Mouse (Mus musculus) monocyte, adult 2 months (primary cell): ENCODE results near the gene Sult6b2.

Source experiments
- DNase-seq, 2 experiments: peaks; one replicate each; pipeline ENCODE4 v3.0.0; 2022; ENCODE audit warnings: low spot score in 2 of 2, low read depth in 1 of 2

Sult6b2 gene

DNA sequence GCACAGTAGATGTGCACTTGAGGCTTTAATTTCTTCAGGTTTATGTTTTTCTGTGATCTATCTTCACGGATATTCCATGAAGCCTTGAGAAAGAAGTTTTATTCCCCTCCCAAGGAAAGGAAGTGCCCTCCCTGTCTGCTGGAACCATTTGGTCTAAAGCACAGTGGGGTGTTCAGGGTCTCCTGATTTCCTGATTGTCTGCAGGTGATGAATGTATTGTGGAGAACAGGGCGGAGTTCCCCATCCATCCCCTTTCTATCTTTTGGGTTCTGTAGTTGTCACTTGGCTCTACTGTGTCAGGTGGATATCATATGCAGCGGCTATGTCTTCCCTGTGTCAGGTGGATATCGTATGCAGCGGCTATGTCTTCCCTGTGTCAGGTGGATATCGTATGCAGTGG, 62.5 kb downstream of the Sult6b2 start:
- DNase-seq: no peak

DNA sequence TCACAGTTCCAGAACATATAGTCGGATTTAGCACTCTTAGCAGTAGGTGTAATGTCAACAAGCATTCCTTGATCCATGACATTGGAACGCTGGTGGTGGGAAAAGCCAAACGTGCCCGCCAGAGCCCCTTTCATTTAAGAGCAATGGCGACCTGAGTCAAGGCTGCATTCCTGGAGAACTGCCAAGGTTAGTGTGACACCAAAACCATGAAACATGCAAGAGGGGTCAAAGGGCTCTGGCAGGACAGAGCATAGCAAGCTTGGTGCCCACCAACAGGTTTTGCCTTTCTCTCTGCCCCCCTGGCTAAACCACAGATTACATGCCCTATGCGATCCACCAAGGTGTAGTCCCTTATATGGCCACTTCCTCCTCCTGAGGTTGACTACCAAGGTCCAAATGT, 65.7 kb downstream of the Sult6b2 start:
- DNase-seq: no peak

DNA sequence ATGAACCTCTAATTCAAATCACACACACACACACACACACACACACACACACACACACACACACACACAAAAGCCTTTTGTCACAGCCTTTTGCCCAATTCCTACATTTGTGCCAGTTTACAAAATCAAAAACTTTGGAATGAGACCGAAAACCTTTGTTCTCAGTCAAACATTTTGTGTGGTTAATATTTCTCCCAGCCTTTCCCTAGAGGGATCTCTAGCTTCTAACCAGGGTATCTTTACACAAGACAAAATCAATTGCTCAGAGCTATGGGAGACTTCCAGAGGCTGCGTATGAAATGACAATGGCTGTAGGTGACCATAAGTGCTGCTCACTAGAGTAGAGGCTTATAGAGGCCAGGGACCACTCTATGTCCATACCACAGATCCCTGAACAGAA, 66.1 kb downstream of the Sult6b2 start:
- no peak for DNase-seq

DNA sequence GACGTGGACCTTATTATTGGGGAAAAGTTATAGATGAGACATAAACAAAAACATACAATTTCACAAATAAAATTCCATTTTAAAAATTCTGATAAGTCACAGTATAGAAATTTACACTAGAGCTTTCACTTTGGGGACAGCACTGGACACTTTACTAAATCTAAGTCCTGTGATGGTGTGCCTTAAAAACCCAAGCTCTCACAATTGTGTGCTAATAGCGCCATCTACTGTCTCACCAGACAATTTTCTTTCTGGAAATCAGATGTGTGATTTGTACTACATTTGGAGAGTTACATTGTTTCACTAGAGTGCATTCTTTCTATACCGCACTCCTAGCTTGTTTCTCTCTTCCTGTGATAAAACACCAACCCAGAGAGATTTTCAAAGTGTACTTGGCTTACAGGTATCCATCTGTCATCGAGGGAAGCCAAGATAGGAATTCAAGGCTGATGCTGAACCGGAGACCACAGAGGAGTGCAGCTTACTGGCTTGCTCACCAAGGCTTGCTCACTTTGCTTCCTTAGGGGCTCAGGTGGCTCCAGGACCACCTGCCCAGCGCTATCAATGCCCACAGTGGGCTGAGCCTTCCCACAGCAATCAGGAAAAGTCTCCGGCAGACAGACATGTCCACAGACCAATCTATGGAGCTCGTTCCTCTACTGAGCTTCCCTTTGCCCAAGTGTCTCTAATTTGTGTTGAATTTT, 68.8 kb downstream of the Sult6b2 start:
- DNase-seq: no peak
